Mouse (Mus musculus): ENCODE measurements around the gene Trim17.

The Trim17 gene

GRCm38 (mm10) chr11:58968551-58968950 lies 14.1 kb downstream of the Trim17 start:
- DNase-seq (ENCODE audit: low read depth, low spot score) = no peak

- no peak for DNase-seq (ENCODE audit: low read depth, low spot score)
Measured at GRCm38 (mm10) chr11:58969027-58969426, 14.5 kb downstream of the Trim17 start.

GRCm38 (mm10) chr11:58969659-58970058 lies 15.2 kb downstream of the Trim17 start:
- DNase-seq (ENCODE audit: low read depth, low spot score) = peak; percentile 42

- no peak for DNase-seq (ENCODE audit: low read depth, low spot score)
Measured at GRCm38 (mm10) chr11:58970831-58971530, 16.5 kb downstream of the Trim17 start.

GRCm38 (mm10) chr11:58971796-58972195 lies 17.3 kb downstream of the Trim17 start:
- no peak for DNase-seq (ENCODE audit: low read depth, low spot score)

- no peak for DNase-seq (ENCODE audit: low read depth, low spot score)
Measured at GRCm38 (mm10) chr11:58974414-58974813, 19.9 kb downstream of the Trim17 start.

GRCm38 (mm10) chr11:58977150-58977549 lies 22.7 kb downstream of the Trim17 start:
- peak; percentile 76 for DNase-seq (ENCODE audit: low read depth, low spot score)

- no peak for DNase-seq (ENCODE audit: low read depth, low spot score)
Measured at GRCm38 (mm10) chr11:58977607-58978026, 23.1 kb downstream of the Trim17 start.

- DNase-seq (ENCODE audit: low read depth, low spot score) = peak; percentile 88
Measured at GRCm38 (mm10) chr11:58978027-58978705, 23.7 kb downstream of the Trim17 start, which contains the start of gene Trim11. Trim11 (plus strand) TSS chr11:58978093.

- DNase-seq (ENCODE audit: low read depth, low spot score) = no peak
Measured at GRCm38 (mm10) chr11:58978706-58979030, 24.2 kb downstream of the Trim17 start.

GRCm38 (mm10) chr11:58979183-58979582 lies 24.7 kb downstream of the Trim17 start:
- peak; percentile 45 for DNase-seq (ENCODE audit: low read depth, low spot score)

GRCm38 (mm10) chr11:58979661-58980060 lies 25.2 kb downstream of the Trim17 start:
- no peak for DNase-seq (ENCODE audit: low read depth, low spot score)

- no peak for DNase-seq (ENCODE audit: low read depth, low spot score)
Measured at GRCm38 (mm10) chr11:58980381-58980990, 26.0 kb downstream of the Trim17 start.

- peak; percentile 93 for DNase-seq (ENCODE audit: low read depth, low spot score)
Measured at GRCm38 (mm10) chr11:58981541-58982447, 27.3 kb downstream of the Trim17 start.

GRCm38 (mm10) chr11:58982471-58983097 lies 28.1 kb downstream of the Trim17 start:
- peak; percentile 91 for DNase-seq (ENCODE audit: low read depth, low spot score)

- DNase-seq (ENCODE audit: low read depth, low spot score) = no peak
Measured at GRCm38 (mm10) chr11:58983691-58984341, 29.3 kb downstream of the Trim17 start.

GRCm38 (mm10) chr11:58984657-58985056 lies 30.2 kb downstream of the Trim17 start:
- no peak for DNase-seq (ENCODE audit: low read depth, low spot score)

GRCm38 (mm10) chr11:58985299-58985917 lies 30.9 kb downstream of the Trim17 start:
- no peak for DNase-seq (ENCODE audit: low read depth, low spot score)

- no peak for DNase-seq (ENCODE audit: low read depth, low spot score)
Measured at GRCm38 (mm10) chr11:58989166-58989565, 34.7 kb downstream of the Trim17 start.

GRCm38 (mm10) chr11:58990141-58990540 lies 35.7 kb downstream of the Trim17 start:
- DNase-seq (ENCODE audit: low read depth, low spot score) = no peak

Measured in A20 (cell line).